Mouse (Mus musculus) forebrain, embryonic 14.5 days (tissue): Measurements from ENCODE around the gene Slc35f3. TPM values are rescaled to one million over a fixed set of nuclear protein-coding genes. Genes with fewer than 3 reads are reported as not detected.

ENCODE experiments used
- ATAC-seq: fragments of 200-750 bp; cut with Nextera tagmentation; 2 replicates; pipeline ENCODE4 v1.8.0; 2017; ENCODE audit warnings: mild to moderate bottlenecking, moderate library complexity
- DNase-seq: peaks from one replicate; pipeline ENCODE4 v3.0.0-alpha.2; 2015; ENCODE audit warnings: low spot score
- H3K27ac ChIP-seq: fragments of 300-500 bp; sonication (generic); 2 replicates; pipeline ENCODE4 v1.5.1; 2014; ENCODE audit warnings: low read depth, mild to moderate bottlenecking, control low read depth, low read length, moderate library complexity
- H3K27me3 ChIP-seq: fragments of 300-500 bp; sonication (generic); replicated peaks from 2 replicates; pipeline ENCODE4 v1.6.1; 2014; ENCODE audit warnings: low read length, control low read depth, mixed read lengths; ENCODE audit not compliant: control insufficient read depth, insufficient read depth
- H3K36me3 ChIP-seq: fragments of 300-500 bp; sonication (generic); 2 replicates; pipeline ENCODE4 v1.6.1; 2014; ENCODE audit warnings: low read length, control low read depth; ENCODE audit not compliant: control insufficient read depth, insufficient read depth
- H3K4me1 ChIP-seq: fragments of 300-500 bp; sonication (generic); 2 replicates; pipeline ENCODE4 v1.6.1; 2014; ENCODE audit warnings: antibody characterized with exemption, low read length, control low read depth; ENCODE audit not compliant: control insufficient read depth, insufficient read depth
- H3K4me2 ChIP-seq: fragments of 300-500 bp; sonication (generic); 2 replicates; pipeline ENCODE4 v1.6.1; 2014; ENCODE audit warnings: mild to moderate bottlenecking, control low read depth, low read length
- H3K4me3 ChIP-seq: fragments of 300-500 bp; sonication (generic); 2 replicates; pipeline ENCODE4 v1.5.1; 2014; ENCODE audit warnings: low read depth, low read length, control low read depth
- H3K9ac ChIP-seq: fragments of 300-500 bp; sonication (generic); 2 replicates; pipeline ENCODE4 v1.6.1; 2014; ENCODE audit warnings: mild to moderate bottlenecking, low read length, control low read depth, moderate library complexity
- H3K9me3 ChIP-seq: fragments of 300-500 bp; sonication (generic); replicated peaks from 2 replicates; pipeline ENCODE4 v1.6.1; 2016; ENCODE audit warnings: low read length, control low read depth, mixed read lengths; ENCODE audit not compliant: control insufficient read depth
- WGBS: fragments of 180-500 bp; shearing (Covaris S2); extraction: QIAGEN DNeasy Blood & Tissue Kit; methylation state at CpG from one replicate; pipeline ENCODE4 v1.1.7; 2014; 5-methylcytosine and 5-hydroxymethylcytosine counted together
- polyA plus RNA-seq: library from polyadenylated mRNA; unstranded; fragments of >200 nt; fragmentation: Nextera tagmentation; extraction: Ambion mirVana; gene quantifications from 2 replicates; pipeline ENCODE4 v1.2.1, GENCODE M21; 2014

Slc35f3 gene
- 0.24 and 0.54 TPM in 2 replicates for polyA plus RNA-seq

DNA sequence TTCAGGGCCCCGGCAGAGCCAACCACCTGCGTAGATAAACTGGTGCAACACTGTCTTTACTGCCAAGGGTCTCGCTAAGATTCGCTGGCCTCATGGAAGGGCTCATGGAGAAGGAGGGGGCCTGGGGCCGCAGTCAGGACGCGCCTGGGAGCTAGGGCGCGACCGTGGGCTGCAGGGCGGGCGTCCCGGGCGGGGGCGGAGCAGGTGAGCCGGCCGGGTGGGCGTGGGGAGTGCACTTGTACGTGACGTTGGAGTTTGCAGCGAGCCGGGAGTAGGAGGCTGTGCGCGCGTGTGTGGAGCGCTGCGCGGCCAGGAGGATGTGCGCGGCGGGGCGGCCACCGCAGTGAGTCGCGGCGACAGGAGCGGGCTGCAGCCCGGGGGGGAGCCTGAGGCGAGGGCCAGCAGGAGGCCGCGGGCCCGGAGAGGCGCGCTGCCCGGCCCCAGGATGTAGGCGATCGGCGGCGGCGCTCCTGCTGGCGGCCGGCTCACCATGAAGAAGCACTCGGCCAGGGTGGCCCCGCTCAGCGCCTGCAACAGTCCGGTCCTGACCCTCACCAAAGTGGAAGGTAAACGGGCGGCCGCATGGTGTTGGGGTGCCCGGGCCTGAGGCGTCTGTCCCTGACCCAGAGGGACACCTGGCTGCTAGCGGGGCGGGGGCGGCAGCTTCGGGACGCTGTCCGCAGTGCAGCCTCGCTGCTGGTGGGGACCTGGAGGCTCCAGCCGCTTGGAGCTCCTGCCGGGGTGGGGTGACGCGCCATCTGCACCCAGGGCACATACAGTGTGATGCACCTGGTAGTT is at the start of gene Slc35f3:
TSS of gene Slc35f3 (plus strand) at position 263 of the 798 bp plus-strand sequence.
- peaks cover 2% of the 10 kb centered on the region; the same call in 1 of the 2 replicates for H3K4me1 ChIP-seq
- DNase-seq: peak; percentile 48
- peak; percentile 79 for ATAC-seq
- H3K9me3 ChIP-seq: no peaks in the 10 kb centered on the region
- peak within 1 kb of the TSS; percentile 64 for H3K9ac ChIP-seq
- WGBS: under 1% methylated on average over 63 of the region's 72 CpGs
- H3K36me3 ChIP-seq: no peaks in the 10 kb centered on the region
- H3K27ac ChIP-seq: no peak within 1 kb of the TSS
- H3K4me3 ChIP-seq: peak within 1 kb of the TSS; percentile 45
- H3K4me2 ChIP-seq: peak within 1 kb of the TSS; percentile 72
- H3K27me3 ChIP-seq: peaks cover 9% of the 10 kb centered on the region

DNA sequence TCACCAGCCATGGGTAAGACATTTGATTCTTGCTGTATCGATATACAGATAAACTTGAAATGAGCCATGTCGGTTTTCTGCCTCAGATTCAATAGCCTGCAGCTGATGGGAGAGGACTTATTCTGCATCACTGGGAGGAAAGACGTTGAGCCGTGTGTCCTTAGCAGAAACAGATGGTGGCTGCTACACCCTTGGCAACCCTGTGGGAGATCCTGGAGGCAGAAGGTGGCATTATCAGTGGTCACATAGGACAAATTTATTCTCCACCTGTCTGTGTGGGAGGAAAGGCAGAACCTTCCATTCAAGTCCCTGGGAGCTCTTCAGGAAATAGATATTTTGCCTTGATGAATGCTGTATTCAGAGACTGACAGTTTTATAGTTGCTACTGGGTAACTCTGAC is 47.9 kb upstream of the Slc35f3 start:
- Histone ChIP-seq H3K27me3 (no peaks in the 10 kb centered on the region), H3K4me3 (no peak overlapping the region), H3K4me1 (no peaks in the 10 kb centered on the region), H3K9me3 (no peaks in the 10 kb centered on the region), H3K4me2 (no peak overlapping the region), H3K9ac (no peak overlapping the region), H3K36me3 (no peaks in the 10 kb centered on the region), H3K27ac (no peak overlapping the region)
- no peak for ATAC-seq
- no peak for DNase-seq
- 94% methylated on average over 4 of the region's 4 CpGs for WGBS

DNA sequence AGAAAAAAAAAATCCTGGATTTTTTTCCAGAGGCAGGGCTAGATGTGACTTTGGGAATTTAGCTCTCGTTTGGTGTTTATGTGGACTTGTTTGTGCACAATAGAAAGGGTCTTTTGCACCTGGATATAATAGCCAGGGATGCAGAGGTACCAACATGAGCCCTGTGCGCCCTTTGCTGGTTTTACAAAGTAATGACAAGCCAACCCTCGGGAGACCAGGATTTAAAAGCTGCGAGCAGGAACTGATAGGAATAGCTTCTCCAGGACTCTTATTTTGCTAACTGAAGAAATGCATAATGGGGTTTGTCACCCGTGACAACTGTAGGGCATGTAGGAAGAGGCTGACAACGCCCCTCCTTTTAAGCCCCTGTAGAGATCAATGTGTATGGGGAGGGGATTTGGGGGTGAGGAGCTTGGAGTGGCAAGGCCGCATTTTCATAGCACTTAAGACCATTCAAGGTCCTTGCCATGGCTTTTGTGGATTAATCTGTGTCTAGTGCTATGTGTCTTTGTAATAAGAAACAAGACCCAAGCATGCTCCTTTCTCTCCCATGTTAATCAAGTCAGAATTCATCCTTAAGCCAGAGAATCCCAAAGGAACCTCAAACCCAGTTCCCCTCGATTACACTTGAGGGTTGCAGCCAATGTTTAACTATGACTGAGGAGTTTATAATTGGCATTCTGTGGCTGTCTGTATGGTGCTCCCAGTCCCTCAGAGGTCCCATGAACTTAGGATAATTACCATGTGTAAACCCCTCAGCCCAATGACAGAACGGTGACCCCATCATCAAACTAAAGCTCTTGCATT is 41.6 kb upstream of the Slc35f3 start:
- Histone ChIP-seq H3K36me3 (no peaks in the 10 kb centered on the region), H3K9ac (no peak overlapping the region), H3K27me3 (no peaks in the 10 kb centered on the region), H3K4me1 (no peaks in the 10 kb centered on the region; the same call in 1 of the 2 replicates), H3K9me3 (no peaks in the 10 kb centered on the region), H3K4me3 (no peak overlapping the region), H3K4me2 (no peak overlapping the region), H3K27ac (no peak overlapping the region)
- 19% methylated on average over 9 of the region's 9 CpGs for WGBS
- ATAC-seq (0 out of 2 replicates have a peak, but pooled peaks have one; percentile 34), DNase-seq (peak; percentile 60)

DNA sequence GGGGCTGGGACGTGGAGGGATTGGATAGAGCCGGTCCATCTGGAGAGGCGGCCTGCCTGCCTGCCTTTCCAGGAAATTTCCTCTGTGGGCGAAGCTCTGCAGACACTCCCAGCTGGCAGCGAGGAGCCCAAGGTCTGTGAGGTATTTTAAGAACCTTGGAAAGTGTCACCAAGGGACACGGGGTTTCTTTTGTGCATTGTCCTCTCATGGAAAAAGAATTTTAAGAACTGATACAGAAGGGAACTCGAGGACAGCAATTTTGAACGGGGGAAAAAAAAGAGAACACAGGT is 41.0 kb upstream of the Slc35f3 start:
- Histone ChIP-seq H3K27me3 (no peaks in the 10 kb centered on the region), H3K4me1 (no peaks in the 10 kb centered on the region; the same call in 1 of the 2 replicates), H3K9me3 (no peaks in the 10 kb centered on the region), H3K4me2 (no peak overlapping the region), H3K27ac (no peak overlapping the region), H3K36me3 (no peaks in the 10 kb centered on the region), H3K4me3 (no peak overlapping the region), H3K9ac (no peak overlapping the region)
- no peak for DNase-seq
- ATAC-seq: no peak
- 46% methylated on average over 8 of the region's 8 CpGs for WGBS

DNA sequence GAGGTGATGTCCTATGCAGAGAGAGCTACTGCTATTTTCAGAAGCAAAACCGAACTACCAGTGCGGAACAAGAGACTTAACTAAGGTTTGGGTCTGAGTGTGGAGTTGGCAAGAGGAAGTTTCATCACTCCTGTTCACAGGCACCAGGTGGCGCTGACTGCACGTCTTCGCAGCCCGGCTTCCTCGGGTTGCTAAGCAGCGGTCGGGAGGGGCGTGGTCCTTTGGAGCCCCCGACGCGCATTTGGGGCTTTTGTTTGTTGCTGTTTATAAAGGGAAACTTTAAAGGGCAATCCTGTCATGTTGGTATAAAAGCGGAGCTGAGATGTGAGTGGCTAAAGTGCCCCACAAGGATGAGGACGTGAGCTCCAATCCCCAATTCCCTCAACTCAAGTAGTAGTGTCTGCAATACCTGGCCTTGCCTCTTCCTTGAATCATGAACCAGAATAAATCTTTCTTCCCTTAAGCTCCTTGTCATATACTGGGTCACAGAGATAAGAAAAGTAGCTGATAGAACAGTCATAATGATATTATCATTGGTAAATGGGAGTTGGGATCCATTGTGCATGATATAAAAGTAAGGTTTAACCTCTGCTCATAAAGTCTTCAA is 40.1 kb upstream of the Slc35f3 start:
- Histone ChIP-seq H3K4me3 (no peak overlapping the region), H3K27me3 (no peaks in the 10 kb centered on the region), H3K4me2 (peak overlapping the region; percentile 46), H3K9ac (no peak overlapping the region), H3K27ac (no peak overlapping the region), H3K9me3 (no peaks in the 10 kb centered on the region), H3K36me3 (no peaks in the 10 kb centered on the region), H3K4me1 (no peaks in the 10 kb centered on the region; the same call in 1 of the 2 replicates)
- WGBS: 4% methylated on average over 15 of the region's 15 CpGs
- DNase-seq (peak; percentile 87), ATAC-seq (peak; percentile 78)

DNA sequence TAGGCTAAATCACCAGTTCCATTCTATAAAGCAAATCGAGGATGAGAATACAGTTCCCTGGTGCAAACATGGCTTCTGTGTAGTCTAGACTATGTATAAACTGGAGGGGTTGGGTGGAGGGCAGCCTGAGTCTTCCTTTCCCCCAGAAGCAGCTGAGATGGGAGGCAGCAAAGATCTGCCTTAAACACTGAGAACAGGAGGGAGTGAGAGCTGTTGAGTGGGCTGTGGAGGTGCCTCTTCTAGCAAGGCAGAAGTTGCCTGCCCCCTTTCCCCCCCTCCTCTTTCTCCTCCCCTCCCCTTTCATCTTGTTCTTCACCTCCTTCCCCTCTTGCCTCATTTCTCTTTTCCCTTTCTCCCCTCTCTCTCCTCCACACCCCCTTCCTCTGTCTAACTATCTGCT is 33.2 kb upstream of the Slc35f3 start:
- DNase-seq (no peak), ATAC-seq (no peak)
- H3K36me3 ChIP-seq: no peaks in the 10 kb centered on the region
- no peak overlapping the region for H3K27ac ChIP-seq
- no peak overlapping the region for H3K4me2 ChIP-seq
- 60% methylated on average over 1 of the region's 1 CpGs for WGBS
- no peaks in the 10 kb centered on the region for H3K9me3 ChIP-seq
- H3K9ac ChIP-seq: no peak overlapping the region
- no peaks in the 10 kb centered on the region for H3K4me1 ChIP-seq
- H3K4me3 ChIP-seq: no peak overlapping the region
- no peaks in the 10 kb centered on the region for H3K27me3 ChIP-seq

DNA sequence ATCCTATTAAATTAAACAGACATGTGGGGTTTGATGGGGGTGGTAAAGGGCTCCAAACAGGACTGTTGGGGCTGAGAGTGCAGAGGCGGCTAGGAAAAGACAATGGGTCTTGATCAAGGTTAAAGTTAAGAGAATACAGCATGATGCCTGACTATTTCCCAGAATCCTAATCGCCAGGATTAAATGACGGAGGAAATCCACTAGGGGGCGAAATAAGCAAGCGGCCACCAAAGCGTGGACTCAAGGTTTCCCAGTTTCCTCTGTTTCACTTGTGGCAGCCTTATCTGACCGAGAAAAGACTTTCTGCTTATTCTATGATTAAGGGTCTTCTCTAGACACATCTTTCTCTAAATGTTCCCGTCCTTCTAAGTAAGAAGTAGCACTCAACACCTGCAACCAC is 31.2 kb upstream of the Slc35f3 start:
- H3K27me3 ChIP-seq: no peaks in the 10 kb centered on the region
- DNase-seq (peak; percentile 27), ATAC-seq (no peak)
- H3K4me3 ChIP-seq: no peak overlapping the region
- no peaks in the 10 kb centered on the region for H3K36me3 ChIP-seq
- no peak overlapping the region for H3K4me2 ChIP-seq
- H3K9me3 ChIP-seq: no peaks in the 10 kb centered on the region
- WGBS: 33% methylated on average over 8 of the region's 8 CpGs
- H3K27ac ChIP-seq: no peak overlapping the region
- H3K9ac ChIP-seq: no peak overlapping the region
- no peaks in the 10 kb centered on the region for H3K4me1 ChIP-seq

DNA sequence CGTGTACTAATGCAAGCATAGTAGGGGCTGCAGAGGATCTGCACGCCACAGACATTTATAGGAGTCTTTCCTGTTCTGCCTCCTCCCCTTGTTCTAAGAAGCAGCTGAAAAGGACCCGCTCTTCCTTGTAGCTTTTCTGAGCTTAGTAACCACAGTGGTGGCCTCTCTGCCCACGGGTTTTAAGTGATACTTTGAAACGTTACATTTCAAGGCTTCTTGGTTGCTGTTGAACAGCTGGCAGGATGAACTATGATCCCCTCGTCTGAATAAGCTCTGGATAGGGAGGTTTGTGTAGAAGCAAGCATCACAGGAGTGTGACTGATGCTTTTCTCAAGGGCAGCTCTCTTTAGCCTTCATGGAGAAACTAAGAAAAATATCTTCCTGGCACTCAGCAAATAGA is 28.6 kb upstream of the Slc35f3 start:
- DNase-seq: no peak
- WGBS: 66% methylated on average over 6 of the region's 6 CpGs

More for the DNA sequence above, 28.6 kb upstream of the Slc35f3 start:
- Histone ChIP-seq H3K9me3 (no peaks in the 10 kb centered on the region), H3K4me2 (no peak overlapping the region), H3K9ac (no peak overlapping the region), H3K27me3 (no peaks in the 10 kb centered on the region), H3K36me3 (no peaks in the 10 kb centered on the region), H3K4me3 (no peak overlapping the region), H3K4me1 (no peaks in the 10 kb centered on the region), H3K27ac (no peak overlapping the region)
- no peak for ATAC-seq
